Comparison of ENCODE assay signal across 22 mouse cellular contexts in genomic region chr4:103536534-103537265, GRCm38 (mm10).
"Had no signal": no experiment of that assay in that cellular context is flagged by ENCODE, and none has a peak within 500 bp of the region (broad histone marks: within the 10 kb centered on the region; RNA-seq: fewer than 3 reads in every experiment).

No protein-coding gene starts in this region.

- H3K4me3 ChIP-seq: layer of hippocampus, adult 2 months; limb, embryonic 10.5 days; limb, embryonic 13.5 days; liver, embryonic 12.5 days; liver, embryonic 15.5 days; lung, embryonic 15.5 days; megakaryocyte, embryonic 14.5 days; midbrain, embryonic 10.5 days; myocyte; neural tube, embryonic 13.5 days had no signal

- H3K36me3 ChIP-seq: limb, embryonic 10.5 days; limb, embryonic 13.5 days; liver, embryonic 12.5 days; liver, embryonic 15.5 days; lung, embryonic 15.5 days; midbrain, embryonic 10.5 days; neural tube, embryonic 13.5 days had no signal

- DNase-seq: kidney, adult 8-10 months; kidney, postnatal 25 days; layer of hippocampus, adult 9-11 months; liver; lung, adult 18-20 months; lung, postnatal 10 days; lung, postnatal 36 days; midbrain, embryonic 14.5 days; thymus, adult 2 months; thymus, postnatal 14 days; thymus, postnatal 4 days had no signal

- H3K9ac ChIP-seq: limb, embryonic 13.5 days; liver, embryonic 12.5 days; liver, embryonic 15.5 days; lung, embryonic 15.5 days; neural tube, embryonic 13.5 days had no signal

- ATAC-seq: liver, embryonic 12.5 days had no signal

- H3K9me3 ChIP-seq: limb, embryonic 10.5 days; limb, embryonic 13.5 days; liver, embryonic 12.5 days; liver, embryonic 15.5 days; lung, embryonic 15.5 days; midbrain, embryonic 10.5 days; neural tube, embryonic 13.5 days had no signal

- H3K4me1 ChIP-seq: limb, embryonic 10.5 days; limb, embryonic 13.5 days; liver, embryonic 12.5 days; liver, embryonic 15.5 days; lung, embryonic 15.5 days; megakaryocyte, embryonic 14.5 days; midbrain, embryonic 10.5 days had no signal

- H3K4me2 ChIP-seq: limb, embryonic 13.5 days; liver, embryonic 12.5 days; liver, embryonic 15.5 days; lung, embryonic 15.5 days; neural tube, embryonic 13.5 days had no signal

- H3K27me3 ChIP-seq: limb, embryonic 13.5 days; liver, embryonic 12.5 days; liver, embryonic 15.5 days; lung, embryonic 15.5 days; megakaryocyte, embryonic 14.5 days; neural tube, embryonic 13.5 days had no signal

- H3K27ac ChIP-seq: layer of hippocampus, adult 2 months; limb, embryonic 10.5 days; limb, embryonic 13.5 days; liver, embryonic 12.5 days; liver, embryonic 15.5 days; lung, embryonic 15.5 days; midbrain, embryonic 10.5 days; neural tube, embryonic 13.5 days; stomach, postnatal 0 days had no signal
